Mouse (Mus musculus) lung, postnatal 0 days (tissue): Measurements from ENCODE around the gene Cmss1.

ENCODE experiments used
- CTCF ChIP-seq: IDR thresholded peaks from 2 replicates; pipeline ENCODE4 v1.5.1; 2016; ENCODE audit warnings: antibody characterized with exemption, mild to moderate bottlenecking
- EP300 ChIP-seq: IDR thresholded peaks from 2 replicates; pipeline ENCODE4 v1.6.1; 2016; ENCODE audit warnings: antibody characterized with exemption, mild to moderate bottlenecking, control low read depth

GRCm38 (mm10) chr16:57268058-57268841 is 338.4 kb downstream of the Cmss1 start:
- TF ChIP-seq CTCF = no peak
- TF ChIP-seq EP300 = no peak
